Mouse (Mus musculus): ENCODE measurements at regions not wholly inside any gene's neighbourhood (a gene's known extent, or its start where the extent isn't known, plus 50 kb on each side); places are given as distances from the start of the nearest gene placed in this dataset.

GRCm38 (mm10) chr5:74943737-74944403 is 100.7 kb downstream of the Chic2 start:
- peak overlapping the region; percentile 55 for H3K4me2 ChIP-seq (ENCODE audit: low read length)
- peaks cover 17% of the 10 kb centered on the region for H3K4me1 ChIP-seq (replicated peaks; ENCODE audit: control insufficient read depth, insufficient read depth, low read length)
- H3K9ac ChIP-seq (ENCODE audit: low read length): peak overlapping the region; percentile 35; the same call in 1 of the 2 replicates
- peak; percentile 80 for ATAC-seq (replicated peaks; ENCODE audit: low FRiP score, low TSS enrichment, low read depth)
- peak; percentile 92 for DNase-seq (ENCODE audit: low spot score)
- WGBS: 2% methylated on average over 23 of the region's 23 CpGs
- no peaks in the 10 kb centered on the region for H3K27me3 ChIP-seq (replicated peaks; ENCODE audit: control insufficient read depth, insufficient read depth, low read length)
- H3K4me3 ChIP-seq (ENCODE audit: low read depth, low read length): peak overlapping the region; percentile 20
- H3K36me3 ChIP-seq (ENCODE audit: control insufficient read depth, insufficient read depth, low read length): no peaks in the 10 kb centered on the region
- H3K9me3 ChIP-seq (ENCODE audit: control insufficient read depth, low read length): no peaks in the 10 kb centered on the region
- peak overlapping the region; percentile 51; the same call in 1 of the 2 replicates for H3K27ac ChIP-seq (ENCODE audit: low read depth)

- Histone ChIP-seq H3K4me2 (ENCODE audit: low read length) (peak overlapping the region; percentile 33), H3K27me3 (replicated peaks; ENCODE audit: control insufficient read depth, insufficient read depth, low read length) (no peaks in the 10 kb centered on the region), H3K4me3 (ENCODE audit: low read depth, low read length) (no peak overlapping the region), H3K27ac (ENCODE audit: low read depth) (0 out of 2 replicates have a peak overlapping the region, but pooled peaks have one; percentile 27), H3K9ac (ENCODE audit: low read length) (0 out of 2 replicates have a peak overlapping the region, but pooled peaks have one; percentile 10), H3K9me3 (ENCODE audit: control insufficient read depth, low read length) (no peaks in the 10 kb centered on the region), H3K4me1 (replicated peaks; ENCODE audit: control insufficient read depth, insufficient read depth, low read length) (peaks cover 17% of the 10 kb centered on the region), H3K36me3 (ENCODE audit: control insufficient read depth, insufficient read depth, low read length) (no peaks in the 10 kb centered on the region)
- 8% methylated on average over 13 of the region's 13 CpGs for WGBS
- ATAC-seq (replicated peaks; ENCODE audit: low FRiP score, low TSS enrichment, low read depth): no peak
- DNase-seq (ENCODE audit: low spot score): no peak
Measured at GRCm38 (mm10) chr5:74941426-74941825, 103.1 kb downstream of the Chic2 start.

GRCm38 (mm10) chr5:74937416-74937940 is 107.1 kb downstream of the Chic2 start:
- DNase-seq (ENCODE audit: low spot score) (no peak), ATAC-seq (replicated peaks; ENCODE audit: low FRiP score, low TSS enrichment, low read depth) (no peak)
- Histone ChIP-seq H3K36me3 (ENCODE audit: control insufficient read depth, insufficient read depth, low read length) (no peaks in the 10 kb centered on the region), H3K27me3 (replicated peaks; ENCODE audit: control insufficient read depth, insufficient read depth, low read length) (no peaks in the 10 kb centered on the region), H3K9me3 (ENCODE audit: control insufficient read depth, low read length) (no peaks in the 10 kb centered on the region), H3K4me1 (replicated peaks; ENCODE audit: control insufficient read depth, insufficient read depth, low read length) (peaks cover 12% of the 10 kb centered on the region; the same call in 1 of the 2 replicates), H3K27ac (ENCODE audit: low read depth) (no peak overlapping the region), H3K4me2 (ENCODE audit: low read length) (no peak overlapping the region), H3K4me3 (ENCODE audit: low read depth, low read length) (no peak overlapping the region), H3K9ac (ENCODE audit: low read length) (no peak overlapping the region)
- 55% methylated on average over 7 of the region's 7 CpGs for WGBS

- peak overlapping the region; percentile 61; the same call in 1 of the 2 replicates for H3K27ac ChIP-seq (ENCODE audit: low read depth)
- no peaks in the 10 kb centered on the region for H3K9me3 ChIP-seq (ENCODE audit: control insufficient read depth, low read length)
- no peak overlapping the region for H3K4me2 ChIP-seq (ENCODE audit: low read length)
- H3K27me3 ChIP-seq (replicated peaks; ENCODE audit: control insufficient read depth, insufficient read depth, low read length): no peaks in the 10 kb centered on the region
- no peak overlapping the region for H3K4me3 ChIP-seq (ENCODE audit: low read depth, low read length)
- 69% methylated on average over 5 of the region's 5 CpGs for WGBS
- H3K9ac ChIP-seq (ENCODE audit: low read length): no peak overlapping the region
- DNase-seq (ENCODE audit: low spot score): no peak
- H3K4me1 ChIP-seq (replicated peaks; ENCODE audit: control insufficient read depth, insufficient read depth, low read length): peaks cover 6% of the 10 kb centered on the region; the same call in 1 of the 2 replicates
- ATAC-seq (replicated peaks; ENCODE audit: low FRiP score, low TSS enrichment, low read depth): no peak
- H3K36me3 ChIP-seq (ENCODE audit: control insufficient read depth, insufficient read depth, low read length): no peaks in the 10 kb centered on the region
Measured at GRCm38 (mm10) chr5:74936087-74936486, 108.5 kb downstream of the Chic2 start.

- Histone ChIP-seq H3K4me3 (ENCODE audit: low read depth, low read length) (no peak overlapping the region), H3K9me3 (ENCODE audit: control insufficient read depth, low read length) (no peaks in the 10 kb centered on the region), H3K9ac (ENCODE audit: low read length) (no peak overlapping the region), H3K4me2 (ENCODE audit: low read length) (no peak overlapping the region), H3K27ac (ENCODE audit: low read depth) (peak overlapping the region; percentile 61; the same call in 1 of the 2 replicates), H3K36me3 (ENCODE audit: control insufficient read depth, insufficient read depth, low read length) (no peaks in the 10 kb centered on the region), H3K27me3 (replicated peaks; ENCODE audit: control insufficient read depth, insufficient read depth, low read length) (no peaks in the 10 kb centered on the region), H3K4me1 (replicated peaks; ENCODE audit: control insufficient read depth, insufficient read depth, low read length) (peaks cover 6% of the 10 kb centered on the region; the same call in 1 of the 2 replicates)
- ATAC-seq (replicated peaks; ENCODE audit: low FRiP score, low TSS enrichment, low read depth): no peak
- WGBS: 35% methylated on average over 8 of the region's 8 CpGs
- no peak for DNase-seq (ENCODE audit: low spot score)
Measured at GRCm38 (mm10) chr5:74935676-74936075, 108.9 kb downstream of the Chic2 start.

GRCm38 (mm10) chr5:74933276-74933675 is 111.3 kb downstream of the Chic2 start:
- H3K4me3 ChIP-seq (ENCODE audit: low read depth, low read length): no peak overlapping the region
- H3K9me3 ChIP-seq (ENCODE audit: control insufficient read depth, low read length): no peaks in the 10 kb centered on the region
- H3K4me2 ChIP-seq (ENCODE audit: low read length): no peak overlapping the region
- no peak overlapping the region for H3K9ac ChIP-seq (ENCODE audit: low read length)
- no peak for ATAC-seq (replicated peaks; ENCODE audit: low FRiP score, low TSS enrichment, low read depth)
- 88% methylated on average over 3 of the region's 3 CpGs for WGBS
- H3K4me1 ChIP-seq (replicated peaks; ENCODE audit: control insufficient read depth, insufficient read depth, low read length): peaks cover 6% of the 10 kb centered on the region; the same call in 1 of the 2 replicates
- DNase-seq (ENCODE audit: low spot score): no peak
- no peaks in the 10 kb centered on the region for H3K36me3 ChIP-seq (ENCODE audit: control insufficient read depth, insufficient read depth, low read length)
- H3K27ac ChIP-seq (ENCODE audit: low read depth): no peak overlapping the region
- no peaks in the 10 kb centered on the region for H3K27me3 ChIP-seq (replicated peaks; ENCODE audit: control insufficient read depth, insufficient read depth, low read length)

- Histone ChIP-seq H3K4me2 (ENCODE audit: low read length) (0 out of 2 replicates have a peak overlapping the region, but pooled peaks have one; percentile 6), H3K27me3 (replicated peaks; ENCODE audit: control insufficient read depth, insufficient read depth, low read length) (no peaks in the 10 kb centered on the region), H3K9me3 (ENCODE audit: control insufficient read depth, low read length) (no peaks in the 10 kb centered on the region), H3K4me1 (replicated peaks; ENCODE audit: control insufficient read depth, insufficient read depth, low read length) (peaks cover 6% of the 10 kb centered on the region; the same call in 1 of the 2 replicates), H3K9ac (ENCODE audit: low read length) (no peak overlapping the region), H3K36me3 (ENCODE audit: control insufficient read depth, insufficient read depth, low read length) (no peaks in the 10 kb centered on the region), H3K27ac (ENCODE audit: low read depth) (no peak overlapping the region), H3K4me3 (ENCODE audit: low read depth, low read length) (no peak overlapping the region)
- ATAC-seq (replicated peaks; ENCODE audit: low FRiP score, low TSS enrichment, low read depth): no peak
- 42% methylated on average over 13 of the region's 13 CpGs for WGBS
- no peak for DNase-seq (ENCODE audit: low spot score)
Measured at GRCm38 (mm10) chr5:74932206-74932605, 112.4 kb downstream of the Chic2 start.

- H3K27ac ChIP-seq (ENCODE audit: low read depth): no peak overlapping the region
- 50% methylated on average over 12 of the region's 12 CpGs for WGBS
- H3K27me3 ChIP-seq (replicated peaks; ENCODE audit: control insufficient read depth, insufficient read depth, low read length): no peaks in the 10 kb centered on the region
- no peak overlapping the region for H3K4me3 ChIP-seq (ENCODE audit: low read depth, low read length)
- no peaks in the 10 kb centered on the region for H3K36me3 ChIP-seq (ENCODE audit: control insufficient read depth, insufficient read depth, low read length)
- DNase-seq (ENCODE audit: low spot score) (no peak), ATAC-seq (replicated peaks; ENCODE audit: low FRiP score, low TSS enrichment, low read depth) (no peak)
- no peaks in the 10 kb centered on the region for H3K9me3 ChIP-seq (ENCODE audit: control insufficient read depth, low read length)
- 0 out of 2 replicates have a peak overlapping the region, but pooled peaks have one; percentile 6 for H3K4me2 ChIP-seq (ENCODE audit: low read length)
- H3K4me1 ChIP-seq (replicated peaks; ENCODE audit: control insufficient read depth, insufficient read depth, low read length): peaks cover 6% of the 10 kb centered on the region; the same call in 1 of the 2 replicates
- H3K9ac ChIP-seq (ENCODE audit: low read length): no peak overlapping the region
Measured at GRCm38 (mm10) chr5:74931765-74932164, 112.8 kb downstream of the Chic2 start.

Measured in intestine, embryonic 14.5 days (tissue).